Mouse (Mus musculus): ENCODE measurements around the gene Dhdh. TPM values are rescaled to one million over a fixed set of nuclear protein-coding genes. Genes with fewer than 3 reads are reported as not detected.

Dhdh gene
- polyA plus RNA-seq (2015; fragmentation: Illumina TruSeq; extraction: RNeasy Lipid Tissue Mini Kit (QIAGEN cat#74804); ENCODE audit: insufficient read depth, low read depth, low replicate concordance): 2.1 TPM

DNA sequence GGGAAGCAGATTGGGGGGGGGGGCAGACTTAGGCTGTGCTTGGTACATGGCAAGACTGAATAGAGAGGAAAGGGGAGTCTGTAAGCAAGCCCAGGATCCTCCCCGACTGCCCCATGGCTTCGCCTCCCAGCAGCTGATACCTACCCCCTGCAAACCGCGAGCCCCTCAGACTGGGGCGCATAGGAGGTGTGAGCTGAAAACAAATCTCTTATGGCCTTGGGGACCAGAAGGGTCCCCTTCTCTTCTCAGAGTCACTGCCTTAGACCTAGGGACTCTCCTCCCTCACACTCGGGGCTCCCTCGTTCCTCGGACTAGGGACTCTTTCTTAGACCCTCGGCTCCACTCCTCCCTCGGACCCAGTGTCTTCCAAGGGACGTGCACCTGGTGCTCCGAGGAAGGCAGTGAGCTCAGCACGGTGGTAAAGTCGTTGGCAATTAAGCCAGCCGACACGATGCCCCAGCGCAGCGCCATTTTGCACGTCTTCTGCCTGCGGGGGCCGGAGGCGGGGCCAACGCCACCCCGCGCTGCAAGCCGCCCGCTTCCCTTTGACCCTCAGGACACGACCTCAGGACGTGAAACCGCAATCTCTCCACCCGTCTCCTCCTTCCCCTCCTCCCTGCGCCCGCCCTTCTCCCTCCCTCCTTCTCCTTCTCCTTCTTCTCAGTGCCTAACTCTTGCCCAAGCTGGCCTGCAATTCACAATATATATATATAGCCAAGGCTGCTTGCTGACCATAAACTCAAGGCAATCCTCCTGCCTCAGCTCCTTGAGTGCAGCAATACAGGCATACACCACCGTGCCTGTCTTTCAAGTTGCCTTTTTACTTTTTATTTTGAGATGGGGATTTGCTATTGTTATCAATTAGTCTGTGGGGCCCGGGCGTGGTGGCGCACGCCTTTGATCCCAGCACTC lies at the start of gene Dhdh:
Gene Dhdh, minus strand, starts transcription at position 513 of the 912 bp plus-strand sequence.

GRCm38 (mm10) chr7:45525809-45526473 lies 37.3 kb upstream of the Dhdh start, which contains the start of the genes Ppp1r15a and Plekha4:
Gene Ppp1r15a (minus strand): TSS chr7:45526268.
Gene Plekha4 (plus strand): TSS chr7:45526330.

GRCm38 (mm10) chr7:45509912-45510787 lies 21.5 kb upstream of the Dhdh start, which contains the start of gene Nucb1:
Gene Nucb1 (minus strand): TSS chr7:45510406.

GRCm38 (mm10) chr7:45486761-45487415 lies 1.7 kb downstream of the Dhdh start, which contains the start of gene Gm45808:
Gene Gm45808 (minus strand): TSS chr7:45486811.

GRCm38 (mm10) chr7:45481374-45481927 lies 7.2 kb downstream of the Dhdh start, which contains the start of gene Tulp2:
Gene Tulp2 (plus strand): TSS chr7:45481877.

GRCm38 (mm10) chr7:45466283-45467089 lies 22.1 kb downstream of the Dhdh start, which contains the start of gene Bax:
Gene Bax (minus strand): TSS chr7:45466898.

GRCm38 (mm10) chr7:45459564-45460140 lies 29.0 kb downstream of the Dhdh start, which contains the start of gene Ftl1:
Gene Ftl1 (minus strand): TSS chr7:45459884.

GRCm38 (mm10) chr7:45437521-45438276 lies 50.9 kb downstream of the Dhdh start, which contains the start of gene Ruvbl2:
Gene Ruvbl2 (minus strand): TSS chr7:45438096.

DNA sequence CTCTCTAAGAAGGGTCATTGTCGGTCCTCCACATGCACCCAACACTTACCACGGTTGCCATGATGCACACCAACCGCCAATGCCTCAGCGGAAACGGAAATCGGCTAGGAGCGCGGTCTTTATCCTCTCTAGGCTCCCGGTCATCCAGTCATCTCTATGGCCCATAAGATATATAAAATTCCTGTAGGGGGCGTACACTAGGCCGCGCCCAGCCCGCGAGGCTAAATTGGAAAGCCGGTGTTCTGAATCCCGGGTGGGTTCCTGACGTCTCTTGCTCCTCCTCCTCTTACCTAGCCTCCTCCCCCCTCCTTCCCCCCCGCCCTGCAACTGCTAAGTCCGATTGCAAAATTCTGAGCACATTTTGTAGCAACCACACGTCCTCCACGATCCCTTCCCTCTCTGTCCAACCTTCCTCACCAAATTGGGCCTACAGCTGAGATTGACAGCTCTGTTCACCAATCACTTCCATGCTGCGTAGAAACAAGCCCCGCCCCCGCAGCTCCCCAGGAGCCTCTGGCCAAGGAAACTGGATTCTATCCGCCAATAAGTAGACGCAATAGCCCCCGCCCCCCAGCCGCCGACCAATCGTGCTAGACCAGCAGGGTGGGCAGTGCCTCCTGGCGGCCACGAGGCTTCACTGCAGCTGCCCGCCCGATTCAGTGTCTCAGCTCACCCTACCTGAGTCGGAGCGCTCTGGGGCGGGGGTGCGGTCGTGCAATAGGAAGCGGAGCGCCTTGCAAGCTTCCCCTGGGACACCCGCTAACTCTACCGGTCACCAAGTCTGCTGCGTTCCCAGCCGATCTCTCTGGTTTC lies 54.2 kb downstream of the Dhdh start, which contains the start of gene Gys1:
Gene Gys1, plus strand, starts transcription at position 642 of the 813 bp plus-strand sequence.

Other genes starting within 250 kb of the Dhdh start
- 2.7 TPM for gene Cd37, start 249.7 kb downstream of the Dhdh start, polyA plus RNA-seq (2015; fragmentation: Illumina TruSeq; extraction: RNeasy Lipid Tissue Mini Kit (QIAGEN cat#74804); ENCODE audit: insufficient read depth, low read depth, low replicate concordance)
- not detected for gene Slc6a16, start 247.7 kb downstream of the Dhdh start, polyA plus RNA-seq (2015; fragmentation: Illumina TruSeq; extraction: RNeasy Lipid Tissue Mini Kit (QIAGEN cat#74804); ENCODE audit: insufficient read depth, low read depth, low replicate concordance)
- gene Slc6a21, start 211.3 kb downstream of the Dhdh start, polyA plus RNA-seq (2015; fragmentation: Illumina TruSeq; extraction: RNeasy Lipid Tissue Mini Kit (QIAGEN cat#74804); ENCODE audit: insufficient read depth, low read depth, low replicate concordance): not detected
- 15.2 TPM for gene Trpm4, start 155.0 kb downstream of the Dhdh start, polyA plus RNA-seq (2015; fragmentation: Illumina TruSeq; extraction: RNeasy Lipid Tissue Mini Kit (QIAGEN cat#74804); ENCODE audit: insufficient read depth, low read depth, low replicate concordance)
- 0.89 TPM for gene Hrc, start 153.5 kb downstream of the Dhdh start, polyA plus RNA-seq (2015; fragmentation: Illumina TruSeq; extraction: RNeasy Lipid Tissue Mini Kit (QIAGEN cat#74804); ENCODE audit: insufficient read depth, low read depth, low replicate concordance)
- 0.92 TPM for gene Ppfia3, start 121.8 kb downstream of the Dhdh start, polyA plus RNA-seq (2015; fragmentation: Illumina TruSeq; extraction: RNeasy Lipid Tissue Mini Kit (QIAGEN cat#74804); ENCODE audit: insufficient read depth, low read depth, low replicate concordance)
- gene Lin7b, start 118.2 kb downstream of the Dhdh start, polyA plus RNA-seq (2015; fragmentation: Illumina TruSeq; extraction: RNeasy Lipid Tissue Mini Kit (QIAGEN cat#74804); ENCODE audit: insufficient read depth, low read depth, low replicate concordance): 4.4 TPM
- 230 TPM for gene Snrnp70, start 93.1 kb downstream of the Dhdh start, polyA plus RNA-seq (2015; fragmentation: Illumina TruSeq; extraction: RNeasy Lipid Tissue Mini Kit (QIAGEN cat#74804); ENCODE audit: insufficient read depth, low read depth, low replicate concordance)
- not detected for gene Kcna7, start 83.2 kb downstream of the Dhdh start, polyA plus RNA-seq (2015; fragmentation: Illumina TruSeq; extraction: RNeasy Lipid Tissue Mini Kit (QIAGEN cat#74804); ENCODE audit: insufficient read depth, low read depth, low replicate concordance)
- not detected for gene Ntf5, start 75.1 kb downstream of the Dhdh start, polyA plus RNA-seq (2015; fragmentation: Illumina TruSeq; extraction: RNeasy Lipid Tissue Mini Kit (QIAGEN cat#74804); ENCODE audit: insufficient read depth, low read depth, low replicate concordance)
- not detected for gene Lhb, start 68.0 kb downstream of the Dhdh start, polyA plus RNA-seq (2015; fragmentation: Illumina TruSeq; extraction: RNeasy Lipid Tissue Mini Kit (QIAGEN cat#74804); ENCODE audit: insufficient read depth, low read depth, low replicate concordance)
- gene Gys1, start 54.0 kb downstream of the Dhdh start, polyA plus RNA-seq (2015; fragmentation: Illumina TruSeq; extraction: RNeasy Lipid Tissue Mini Kit (QIAGEN cat#74804); ENCODE audit: insufficient read depth, low read depth, low replicate concordance): 3.9 TPM
- gene Ruvbl2, start 50.7 kb downstream of the Dhdh start, polyA plus RNA-seq (2015; fragmentation: Illumina TruSeq; extraction: RNeasy Lipid Tissue Mini Kit (QIAGEN cat#74804); ENCODE audit: insufficient read depth, low read depth, low replicate concordance): 11.0 TPM
- 893 TPM for gene Ftl1, start 28.9 kb downstream of the Dhdh start, polyA plus RNA-seq (2015; fragmentation: Illumina TruSeq; extraction: RNeasy Lipid Tissue Mini Kit (QIAGEN cat#74804); ENCODE audit: insufficient read depth, low read depth, low replicate concordance)
- gene Bax, start 21.9 kb downstream of the Dhdh start, polyA plus RNA-seq (2015; fragmentation: Illumina TruSeq; extraction: RNeasy Lipid Tissue Mini Kit (QIAGEN cat#74804); ENCODE audit: insufficient read depth, low read depth, low replicate concordance): 42.0 TPM
- gene Tulp2, start 6.9 kb downstream of the Dhdh start, polyA plus RNA-seq (2015; fragmentation: Illumina TruSeq; extraction: RNeasy Lipid Tissue Mini Kit (QIAGEN cat#74804); ENCODE audit: insufficient read depth, low read depth, low replicate concordance): 1.5 TPM
- gene Gm45808, start 2.0 kb downstream of the Dhdh start, polyA plus RNA-seq (2015; fragmentation: Illumina TruSeq; extraction: RNeasy Lipid Tissue Mini Kit (QIAGEN cat#74804); ENCODE audit: insufficient read depth, low read depth, low replicate concordance): not detected
- gene Nucb1, start 21.6 kb upstream of the Dhdh start, polyA plus RNA-seq (2015; fragmentation: Illumina TruSeq; extraction: RNeasy Lipid Tissue Mini Kit (QIAGEN cat#74804); ENCODE audit: insufficient read depth, low read depth, low replicate concordance): 43.0 TPM
- gene Ppp1r15a, start 37.5 kb upstream of the Dhdh start, polyA plus RNA-seq (2015; fragmentation: Illumina TruSeq; extraction: RNeasy Lipid Tissue Mini Kit (QIAGEN cat#74804); ENCODE audit: insufficient read depth, low read depth, low replicate concordance): 14.2 TPM
- gene Plekha4, start 37.5 kb upstream of the Dhdh start, polyA plus RNA-seq (2015; fragmentation: Illumina TruSeq; extraction: RNeasy Lipid Tissue Mini Kit (QIAGEN cat#74804); ENCODE audit: insufficient read depth, low read depth, low replicate concordance): 3.5 TPM
- not detected for gene Hsd17b14, start 66.1 kb upstream of the Dhdh start, polyA plus RNA-seq (2015; fragmentation: Illumina TruSeq; extraction: RNeasy Lipid Tissue Mini Kit (QIAGEN cat#74804); ENCODE audit: insufficient read depth, low read depth, low replicate concordance)
- 127 TPM for gene Bcat2, start 81.3 kb upstream of the Dhdh start, polyA plus RNA-seq (2015; fragmentation: Illumina TruSeq; extraction: RNeasy Lipid Tissue Mini Kit (QIAGEN cat#74804); ENCODE audit: insufficient read depth, low read depth, low replicate concordance)
- 41.8 TPM for gene Fgf21, start 126.7 kb upstream of the Dhdh start, polyA plus RNA-seq (2015; fragmentation: Illumina TruSeq; extraction: RNeasy Lipid Tissue Mini Kit (QIAGEN cat#74804); ENCODE audit: insufficient read depth, low read depth, low replicate concordance)
- 4.9 TPM for gene Fut1, start 128.5 kb upstream of the Dhdh start, polyA plus RNA-seq (2015; fragmentation: Illumina TruSeq; extraction: RNeasy Lipid Tissue Mini Kit (QIAGEN cat#74804); ENCODE audit: insufficient read depth, low read depth, low replicate concordance)
- gene Izumo1, start 133.0 kb upstream of the Dhdh start, polyA plus RNA-seq (2015; fragmentation: Illumina TruSeq; extraction: RNeasy Lipid Tissue Mini Kit (QIAGEN cat#74804); ENCODE audit: insufficient read depth, low read depth, low replicate concordance): 2.0 TPM
- gene Rasip1, start 138.7 kb upstream of the Dhdh start, polyA plus RNA-seq (2015; fragmentation: Illumina TruSeq; extraction: RNeasy Lipid Tissue Mini Kit (QIAGEN cat#74804); ENCODE audit: insufficient read depth, low read depth, low replicate concordance): 11.1 TPM
- 2.2 TPM for gene Mamstr, start 151.2 kb upstream of the Dhdh start, polyA plus RNA-seq (2015; fragmentation: Illumina TruSeq; extraction: RNeasy Lipid Tissue Mini Kit (QIAGEN cat#74804); ENCODE audit: insufficient read depth, low read depth, low replicate concordance)
- gene Fut2, start 177.6 kb upstream of the Dhdh start, polyA plus RNA-seq (2015; fragmentation: Illumina TruSeq; extraction: RNeasy Lipid Tissue Mini Kit (QIAGEN cat#74804); ENCODE audit: insufficient read depth, low read depth, low replicate concordance): not detected
- gene Ntn5, start 195.2 kb upstream of the Dhdh start, polyA plus RNA-seq (2015; fragmentation: Illumina TruSeq; extraction: RNeasy Lipid Tissue Mini Kit (QIAGEN cat#74804); ENCODE audit: insufficient read depth, low read depth, low replicate concordance): not detected
- gene Sec1, start 205.6 kb upstream of the Dhdh start, polyA plus RNA-seq (2015; fragmentation: Illumina TruSeq; extraction: RNeasy Lipid Tissue Mini Kit (QIAGEN cat#74804); ENCODE audit: insufficient read depth, low read depth, low replicate concordance): not detected
- gene Car11, start 211.0 kb upstream of the Dhdh start, polyA plus RNA-seq (2015; fragmentation: Illumina TruSeq; extraction: RNeasy Lipid Tissue Mini Kit (QIAGEN cat#74804); ENCODE audit: insufficient read depth, low read depth, low replicate concordance): 2.1 TPM
- 5.6 TPM for gene Dbp, start 216.3 kb upstream of the Dhdh start, polyA plus RNA-seq (2015; fragmentation: Illumina TruSeq; extraction: RNeasy Lipid Tissue Mini Kit (QIAGEN cat#74804); ENCODE audit: insufficient read depth, low read depth, low replicate concordance)
- 401 TPM for gene Rpl18, start 226.7 kb upstream of the Dhdh start, polyA plus RNA-seq (2015; fragmentation: Illumina TruSeq; extraction: RNeasy Lipid Tissue Mini Kit (QIAGEN cat#74804); ENCODE audit: insufficient read depth, low read depth, low replicate concordance)
- 9.0 TPM for gene Sphk2, start 229.2 kb upstream of the Dhdh start, polyA plus RNA-seq (2015; fragmentation: Illumina TruSeq; extraction: RNeasy Lipid Tissue Mini Kit (QIAGEN cat#74804); ENCODE audit: insufficient read depth, low read depth, low replicate concordance)
- gene Fam83e, start 232.4 kb upstream of the Dhdh start, polyA plus RNA-seq (2015; fragmentation: Illumina TruSeq; extraction: RNeasy Lipid Tissue Mini Kit (QIAGEN cat#74804); ENCODE audit: insufficient read depth, low read depth, low replicate concordance): not detected
- not detected for gene Spaca4, start 237.0 kb upstream of the Dhdh start, polyA plus RNA-seq (2015; fragmentation: Illumina TruSeq; extraction: RNeasy Lipid Tissue Mini Kit (QIAGEN cat#74804); ENCODE audit: insufficient read depth, low read depth, low replicate concordance)